Mouse (Mus musculus) G1E (cell line): ENCODE measurements around the gene Rhoj. TPM values are rescaled to one million over a fixed set of nuclear protein-coding genes. Genes with fewer than 3 reads are reported as not detected.
"Not testable (repeated sequence)": the region's sequence is repeated elsewhere in the genome, so short reads cannot be mapped to it uniquely, and the experiment has no call there.

Experiments
- ATAC-seq: 2 replicates; pipeline ENCODE4 v1.8.0; 2016; ENCODE audit warnings: mild to moderate bottlenecking; ENCODE audit not compliant: insufficient number of reproducible peaks, poor library complexity, low FRiP score, severe bottlenecking; ENCODE audit errors: extremely low read depth
- DNase-seq: peaks from one replicate; pipeline ENCODE4 v3.0.0; 2012; ENCODE audit warnings: low spot score
- H3K27me3 ChIP-seq: 2 replicates; pipeline ENCODE4 v1.6.1; 2012; ENCODE audit warnings: mild to moderate bottlenecking, low read length, inconsistent platforms; ENCODE audit not compliant: insufficient read depth
- H3K36me3 ChIP-seq: replicated peaks from 2 replicates; pipeline ENCODE3; 2012; ENCODE audit warnings: mild to moderate bottlenecking, inconsistent platforms
- H3K4me1 ChIP-seq: 2 replicates; pipeline ENCODE4 v1.6.1; 2012; ENCODE audit warnings: low read depth, low read length, inconsistent platforms, mixed read lengths; ENCODE audit not compliant: insufficient read depth
- H3K4me3 ChIP-seq: 2 replicates; pipeline ENCODE4 v1.5.1; 2012; ENCODE audit warnings: low read depth, mild to moderate bottlenecking, inconsistent platforms, low read length, moderate library complexity, mixed read lengths
- H3K9me3 ChIP-seq: replicated peaks from 2 replicates; pipeline ENCODE4 v1.6.1; 2012; ENCODE audit warnings: inconsistent platforms
- CTCF ChIP-seq: IDR thresholded peaks from 2 replicates; pipeline ENCODE4 v1.5.1; 2012; ENCODE audit warnings: low read depth, low read length, inconsistent platforms, mixed read lengths
- GATA1 ChIP-seq: IDR thresholded peaks from 2 replicates; pipeline ENCODE4 v1.6.1; 2012; ENCODE audit warnings: borderline replicate concordance, low read length, inconsistent platforms, mixed read lengths
- GATA2 ChIP-seq: IDR thresholded peaks from 2 replicates; pipeline ENCODE4 v1.6.1; 2012; ENCODE audit warnings: low read depth, low read length, inconsistent platforms, borderline replicate concordance
- POLR2AphosphoS5 ChIP-seq: IDR thresholded peaks from 2 replicates; pipeline ENCODE4 v1.6.1; 2012; ENCODE audit warnings: low read depth, low read length, inconsistent platforms; ENCODE audit not compliant: insufficient replicate concordance
- TAL1 ChIP-seq: conservative IDR thresholded peaks from 2 replicates; pipeline ENCODE4 v1.6.1; 2012; ENCODE audit warnings: low read depth, low read length, inconsistent platforms, mixed read lengths
- polyA plus RNA-seq: library from polyadenylated mRNA; stranded (reverse); fragments of >175 nt; gene quantifications from 2 replicates; pipeline ENCODE4 v1.2.3, GENCODE M21; 2012
- total RNA-seq, 2 experiments: library from RNA; stranded (forward) in 1 of 2; stranded (reverse) in 1 of 2; fragments of 200-1000 nt in 1 of 2; fragments of >200 nt in 1 of 2; fragmentation: Nextera tagmentation in 1 of 2; gene quantifications; 2 replicates each; pipeline ENCODE4 v1.2.3; 2014 to 2017

Rhoj gene
- total and polyA plus RNA-seq, 3 experiments, result 0.22 TPM; not detected in 2

DNA sequence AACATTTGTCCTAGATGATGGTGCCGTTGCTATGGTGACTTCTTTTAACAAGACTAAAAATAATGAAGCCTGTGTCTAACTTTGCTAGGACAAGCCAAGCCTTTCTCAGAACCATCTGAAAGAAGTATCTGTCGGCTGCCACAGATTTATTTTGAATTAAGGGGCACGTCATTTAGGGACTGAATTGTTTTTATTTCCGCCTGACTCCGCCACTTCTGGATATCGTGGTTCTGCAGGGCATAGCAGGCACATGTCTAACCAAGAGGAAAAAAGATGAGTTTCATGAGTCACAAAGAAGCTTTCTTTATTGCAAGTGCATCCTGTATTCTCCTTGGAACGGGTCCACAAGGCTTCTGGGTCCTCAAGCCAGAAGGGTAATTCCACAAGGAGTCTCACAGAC, 116.2 kb downstream of the Rhoj start:
- ATAC-seq (no peak), DNase-seq (no peak)
- no peak for TF ChIP-seq GATA2
- TF ChIP-seq TAL1, result no peak
- no peak for TF ChIP-seq POLR2AphosphoS5
- no peak for TF ChIP-seq GATA1
- TF ChIP-seq CTCF, result no peak
- Histone ChIP-seq H3K27me3 (peaks cover 12% of the 10 kb centered on the region), H3K9me3 (no peaks in the 10 kb centered on the region), H3K4me3 (no peak overlapping the region), H3K36me3 (no peaks in the 10 kb centered on the region), H3K4me1 (no peaks in the 10 kb centered on the region)

DNA sequence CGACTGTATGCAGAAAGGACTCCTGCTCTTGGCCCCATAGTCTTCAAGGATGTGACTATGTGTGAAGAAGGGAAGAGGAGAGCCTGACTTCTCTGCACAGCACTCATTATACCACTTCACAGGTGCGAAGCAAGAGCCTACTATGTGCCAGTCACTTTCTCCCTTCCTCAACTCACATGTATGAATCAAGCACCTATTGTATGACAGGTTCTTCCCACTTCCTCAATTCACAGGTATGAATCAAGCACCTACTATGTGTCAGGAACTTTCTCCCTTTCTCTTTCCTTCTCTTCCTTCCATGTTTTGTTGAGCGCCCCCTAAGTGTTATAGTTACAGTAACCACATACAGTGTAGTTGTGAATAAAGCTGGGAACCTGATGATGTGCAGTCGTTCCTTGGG, 116.7 kb downstream of the Rhoj start:
- ATAC-seq, result no peak

DNA sequence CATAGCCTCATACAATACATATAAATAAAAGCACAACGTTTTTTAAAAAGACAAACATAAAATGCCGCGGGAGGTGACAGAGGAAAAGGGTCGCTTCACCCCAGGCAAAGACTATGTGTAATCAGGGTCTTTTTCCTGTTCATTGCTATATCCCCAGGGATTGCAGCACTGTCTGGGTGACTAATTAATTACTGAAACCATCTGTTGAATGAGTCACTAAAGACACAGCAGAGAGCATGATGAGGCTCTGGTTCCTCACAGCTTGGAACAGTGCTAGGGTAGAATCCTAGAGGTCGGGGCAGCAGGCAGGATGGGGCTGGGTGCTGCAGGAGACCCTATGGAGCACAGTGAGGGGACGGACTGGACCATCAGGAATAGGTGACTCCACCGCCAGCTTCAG, 117.8 kb downstream of the Rhoj start:
- no peak for ATAC-seq

More for the DNA sequence above, 116.7 kb downstream of the Rhoj start:
- Histone ChIP-seq H3K4me3 (no peak overlapping the region), H3K27me3 (peaks cover 12% of the 10 kb centered on the region), H3K9me3 (no peaks in the 10 kb centered on the region), H3K36me3 (no peaks in the 10 kb centered on the region), H3K4me1 (no peaks in the 10 kb centered on the region)
- TF ChIP-seq CTCF, result no peak
- no peak for TF ChIP-seq GATA1
- no peak for TF ChIP-seq GATA2
- no peak for TF ChIP-seq POLR2AphosphoS5
- DNase-seq, result no peak

GRCm38 (mm10) chr12:75428719-75429118, 120.6 kb downstream of the Rhoj start:
- TF ChIP-seq CTCF, result no peak
- TF ChIP-seq POLR2AphosphoS5, result no peak
- TF ChIP-seq TAL1, result no peak
- TF ChIP-seq GATA1, result no peak
- TF ChIP-seq GATA2, result no peak

More for the DNA sequence above, 117.8 kb downstream of the Rhoj start:
- Histone ChIP-seq H3K9me3 (no peaks in the 10 kb centered on the region), H3K27me3 (peaks cover 12% of the 10 kb centered on the region), H3K4me3 (no peak overlapping the region), H3K4me1 (no peaks in the 10 kb centered on the region), H3K36me3 (no peaks in the 10 kb centered on the region)
- DNase-seq, result no peak
- TF ChIP-seq GATA2 (no peak), GATA1 (no peak), TAL1 (no peak)

GRCm38 (mm10) chr12:75429685-75430396, 121.7 kb downstream of the Rhoj start:
- Histone ChIP-seq H3K27me3 (peaks cover 20% of the 10 kb centered on the region), H3K36me3 (no peaks in the 10 kb centered on the region), H3K9me3 (peaks cover 2% of the 10 kb centered on the region; the same call in 1 of the 2 replicates), H3K4me1 (no peaks in the 10 kb centered on the region), H3K4me3 (no peak overlapping the region)
- DNase-seq, result no peak
- ATAC-seq, result no peak
- TF ChIP-seq POLR2AphosphoS5 (no peak), TAL1 (no peak), GATA1 (no peak), GATA2 (no peak), CTCF (no peak)

More at GRCm38 (mm10) chr12:75428719-75429118, 120.6 kb downstream of the Rhoj start:
- H3K27me3 ChIP-seq, result peaks cover 20% of the 10 kb centered on the region
- peaks cover 2% of the 10 kb centered on the region; the same call in 1 of the 2 replicates for H3K9me3 ChIP-seq
- ATAC-seq (no peak), DNase-seq (no peak)
- no peak overlapping the region for H3K4me3 ChIP-seq
- H3K4me1 ChIP-seq, result no peaks in the 10 kb centered on the region
- H3K36me3 ChIP-seq, result no peaks in the 10 kb centered on the region

DNA sequence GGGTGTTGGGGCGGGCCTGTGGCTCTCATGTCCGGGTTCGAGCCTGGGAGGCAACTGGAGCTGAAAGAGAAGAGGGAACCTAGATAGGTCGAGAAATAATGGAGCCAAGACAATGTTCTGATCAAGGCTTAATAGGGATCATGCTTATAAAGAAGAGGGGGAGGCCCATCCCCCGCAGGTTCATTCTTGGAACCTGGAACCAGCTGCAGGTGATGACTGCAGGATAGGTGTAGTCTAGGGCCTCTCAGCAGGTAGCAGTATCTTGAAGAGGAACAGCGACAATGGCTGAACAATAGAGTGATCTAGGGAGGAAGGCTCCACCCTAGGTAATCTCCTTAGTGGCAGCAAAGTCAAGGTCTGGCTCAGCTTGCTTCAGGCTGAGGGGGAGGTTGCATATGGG, 124.3 kb downstream of the Rhoj start:
- peaks cover 29% of the 10 kb centered on the region for H3K27me3 ChIP-seq
- H3K4me1 ChIP-seq, H3K9me3 ChIP-seq, ATAC-seq, H3K4me3 ChIP-seq, DNase-seq, H3K36me3 ChIP-seq: not testable (repeated sequence)

GRCm38 (mm10) chr12:75446245-75446644, 138.1 kb downstream of the Rhoj start:
- Histone ChIP-seq H3K9me3 (no peaks in the 10 kb centered on the region), H3K4me3 (no peak overlapping the region), H3K4me1 (peaks cover 2% of the 10 kb centered on the region; the same call in 1 of the 2 replicates), H3K27me3 (peaks cover 17% of the 10 kb centered on the region), H3K36me3 (peaks cover 17% of the 10 kb centered on the region)
- TF ChIP-seq GATA1 (no peak), CTCF (no peak), POLR2AphosphoS5 (no peak), TAL1 (no peak), GATA2 (no peak)
- DNase-seq (no peak), ATAC-seq (no peak)
